Comparison of ENCODE assay signal across 8 mouse cellular contexts in genomic region chr4:133175998-133176760, GRCm38 (mm10). TPM values are rescaled to one million over a fixed set of nuclear protein-coding genes. Genes with fewer than 3 reads are reported as not detected.
DNase-seq lines count a peak whose midpoint lies in the region; ATAC-seq and TF ChIP-seq lines count a peak whose summit lies in the region.

No protein-coding gene starts in this region.

- peak overlapping the region; percentile 31; the same call in 1 of the 2 replicates for H3K4me2 ChIP-seq in heart, embryonic 15.5 days

- H3K27me3 ChIP-seq in embryonic facial prominence, embryonic 10.5 days (replicated peaks; ENCODE audit: low read depth, poor library complexity, severe bottlenecking): no peaks in the 10 kb centered on the region
- H3K27me3 ChIP-seq in heart, embryonic 15.5 days: no peaks in the 10 kb centered on the region

- H3K9ac ChIP-seq in heart, embryonic 15.5 days: no peak overlapping the region; the same call in 1 of the 2 replicates

- TF ChIP-seq CTCF in layer of hippocampus, adult 2 months (conservative IDR thresholded peaks at IDR 0.05): 0 out of 2 replicates have a peak, but pooled peaks have one; percentile 7

- 69% methylated on average over 14 of the region's 14 CpGs for WGBS in embryonic facial prominence, embryonic 10.5 days
- WGBS in heart, embryonic 15.5 days: 36% methylated on average over 14 of the region's 14 CpGs
- 62% methylated on average over 14 of the region's 14 CpGs for WGBS in macrophage (ENCODE audit: missing documents)

- H3K4me3 ChIP-seq in layer of hippocampus, adult 2 months: peak overlapping the region; percentile 35
- H3K4me3 ChIP-seq in embryonic facial prominence, embryonic 10.5 days: no peak overlapping the region
- no peak overlapping the region for H3K4me3 ChIP-seq in heart, embryonic 15.5 days
- H3K4me3 ChIP-seq in macrophage (ENCODE audit: inconsistent target): no peak overlapping the region

- H3K36me3 ChIP-seq in embryonic facial prominence, embryonic 10.5 days (replicated peaks): peaks cover 50% of the 10 kb centered on the region
- peaks cover 7% of the 10 kb centered on the region for H3K36me3 ChIP-seq in heart, embryonic 15.5 days
- peaks cover 38% of the 10 kb centered on the region; the same call in 1 of the 2 replicates for H3K36me3 ChIP-seq in macrophage (ENCODE audit: inconsistent target)

- ATAC-seq in heart, embryonic 15.5 days (replicated peaks; ENCODE audit: insufficient number of reproducible peaks, insufficient read depth, low FRiP score, low read depth): peak; percentile 74

- no peaks in the 10 kb centered on the region for H3K9me3 ChIP-seq in embryonic facial prominence, embryonic 10.5 days
- H3K9me3 ChIP-seq in heart, embryonic 15.5 days (replicated peaks): no peaks in the 10 kb centered on the region

- peak overlapping the region; percentile 91 for H3K27ac ChIP-seq in layer of hippocampus, adult 2 months
- H3K27ac ChIP-seq in embryonic facial prominence, embryonic 10.5 days (replicated peaks): no peak overlapping the region
- H3K27ac ChIP-seq in heart, embryonic 15.5 days: peak overlapping the region; percentile 57
- H3K27ac ChIP-seq in macrophage: peak overlapping the region; percentile 100

- peaks cover 100% of the 10 kb centered on the region for H3K79me2 ChIP-seq in macrophage (ENCODE audit: inconsistent target)

- DNase-seq in layer of hippocampus, adult 2 months (ENCODE audit: low spot score in 2 of 2): no peak
- DNase-seq in layer of hippocampus, adult 9-10 months (ENCODE audit: low spot score): no peak
- peak; percentile 37 for DNase-seq in embryonic facial prominence, embryonic 10.5 days (ENCODE audit: low spot score)
- DNase-seq in ovary, adult 18-20 months (ENCODE audit: low spot score): no peak
- DNase-seq in right cerebral cortex, adult 18-20 months: no peak
- no peak for DNase-seq in adrenal gland, adult 18-20 months (ENCODE audit: low spot score in 2 of 2)

- H3K4me1 ChIP-seq in embryonic facial prominence, embryonic 10.5 days: peaks cover 26% of the 10 kb centered on the region
- H3K4me1 ChIP-seq in heart, embryonic 15.5 days (replicated peaks): peaks cover 54% of the 10 kb centered on the region

RNA-seq across cellular contexts. Expression of gene Cd164l2, which starts 35.8 kb away (rescaled TPM):
- total RNA-seq in layer of hippocampus, adult 2 months (2021): 1 to 10 TPM; 2.3 to 4.2 TPM
- polyA plus RNA-seq in embryonic facial prominence, embryonic 10.5 days (2016; fragmentation: Nextera tagmentation; extraction: Ambion mirVana): 3.0 and 5.2 TPM in 2 replicates
- polyA plus RNA-seq in heart, embryonic 15.5 days (2015; fragmentation: Nextera tagmentation; extraction: Ambion mirVana): 0.28 and 1.7 TPM in 2 replicates
- total RNA-seq in macrophage (2018; cell fraction: chromatin; rRNA removed): not detected
- total RNA-seq in macrophage (2018; cell fraction: cytosol; rRNA removed): not detected
- 1 to 10 TPM in 1 of 26 experiments, under 1 TPM in 2, not detected in 23; 0.85 to 3.4 (median 0.88) TPM for total RNA-seq in macrophage (2018; cell fraction: nucleus; rRNA removed)
- polyA plus RNA-seq in macrophage (2018): not detected in 3 replicates
- total RNA-seq in adrenal gland, adult 18-20 months (2021): 1 to 10 TPM; 1.1 to 2.6 TPM

RNA-seq across cellular contexts. Expression of gene Gpr3, which starts 36.2 kb away (rescaled TPM):
- 1 to 10 TPM; 5.0 to 5.3 TPM for total RNA-seq in layer of hippocampus, adult 2 months (2021)
- 0.11 and 0.57 TPM in 2 replicates for polyA plus RNA-seq in embryonic facial prominence, embryonic 10.5 days (2016; fragmentation: Nextera tagmentation; extraction: Ambion mirVana)
- 0.05 and 0.34 TPM in 2 replicates for polyA plus RNA-seq in heart, embryonic 15.5 days (2015; fragmentation: Nextera tagmentation; extraction: Ambion mirVana)
- not detected for total RNA-seq in macrophage (2018; cell fraction: chromatin; rRNA removed)
- total RNA-seq in macrophage (2018; cell fraction: cytosol; rRNA removed): under 1 TPM in 1 of 26 experiments, not detected in 25; 0.07 TPM
- total RNA-seq in macrophage (2018; cell fraction: nucleus; rRNA removed): under 1 TPM in 1 of 26 experiments, not detected in 25; 0.59 TPM
- not detected in 3 replicates for polyA plus RNA-seq in macrophage (2018)
- total RNA-seq in adrenal gland, adult 18-20 months (2021): 1 to 10 TPM in 1 of 2 experiments, under 1 TPM in 1; 0.26 to 1.2 TPM

RNA-seq across cellular contexts. Expression of gene Wasf2, which starts 45.9 kb away (rescaled TPM):
- total RNA-seq in layer of hippocampus, adult 2 months (2021): 10 to 100 TPM; 32.0 to 33.1 TPM
- 66.7 and 73.0 TPM in 2 replicates for polyA plus RNA-seq in embryonic facial prominence, embryonic 10.5 days (2016; fragmentation: Nextera tagmentation; extraction: Ambion mirVana)
- 67.3 and 72.8 TPM in 2 replicates for polyA plus RNA-seq in heart, embryonic 15.5 days (2015; fragmentation: Nextera tagmentation; extraction: Ambion mirVana)
- 100 to 1,000 TPM in 21 of 26 experiments, 10 to 100 TPM in 5; 72.9 to 153 (median 117) TPM for total RNA-seq in macrophage (2018; cell fraction: chromatin; rRNA removed)
- 100 to 1,000 TPM; 107 to 139 (median 117) TPM for total RNA-seq in macrophage (2018; cell fraction: cytosol; rRNA removed)
- total RNA-seq in macrophage (2018; cell fraction: nucleus; rRNA removed): 100 to 1,000 TPM in 13 of 26 experiments, 10 to 100 TPM in 13; 73.3 to 148 (median 98.6) TPM
- 68.1 to 117 TPM (median 91.5 TPM) in 3 replicates for polyA plus RNA-seq in macrophage (2018)
- total RNA-seq in adrenal gland, adult 18-20 months (2021): 100 to 1,000 TPM in 1 of 2 experiments, 10 to 100 TPM in 1; 97.5 to 102 TPM
